Mouse (Mus musculus) layer of hippocampus, adult 8-10 months (tissue): ENCODE measurements around the gene Oaz2. TPM values are rescaled to one million over a fixed set of nuclear protein-coding genes. Genes with fewer than 3 reads are reported as not detected.

Experiments
- DNase-seq, 2 experiments: peaks; one replicate each; pipeline ENCODE4 v3.0.0; 2022; ENCODE audit warnings: low spot score in 2 of 2
- total RNA-seq, 4 experiments: library from RNA; stranded (reverse); gene quantifications; 2 replicates each; pipeline ENCODE4 v1.2.4; 2022

The Oaz2 gene
- total RNA-seq, 4 experiments from 2014 or later, result 188 to 226 (median 208) TPM

DNA sequence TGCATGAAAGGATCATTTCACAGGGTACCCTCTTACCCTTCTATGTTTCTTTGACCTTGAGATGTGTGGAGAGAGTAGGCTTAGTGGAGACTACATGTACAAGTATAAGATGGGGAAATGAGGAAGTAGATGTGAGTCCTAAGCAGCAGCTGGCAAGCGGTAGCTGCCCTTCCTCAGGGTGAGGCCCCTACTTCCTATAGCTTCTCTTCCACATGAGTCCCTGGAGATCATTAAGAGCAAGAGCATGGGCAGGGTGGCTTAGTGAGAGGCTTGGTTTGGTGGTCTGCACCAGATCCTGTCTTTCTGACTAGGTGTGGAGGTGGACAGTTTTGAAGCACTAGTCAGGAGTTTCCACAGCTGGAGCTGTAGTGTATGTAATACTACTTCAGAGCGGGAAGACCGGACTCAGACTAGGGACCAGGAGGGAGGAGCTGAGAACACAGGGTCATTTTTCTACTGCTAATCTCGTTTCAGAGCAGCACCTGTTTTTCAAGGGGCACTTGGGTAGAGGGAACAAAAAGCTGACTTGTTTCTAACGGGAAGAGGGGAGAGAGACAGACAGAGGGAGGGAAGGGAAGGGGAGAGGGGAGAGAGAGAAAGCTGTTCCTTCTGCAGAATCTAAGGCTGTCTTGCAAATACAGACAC, 25.3 kb downstream of the Oaz2 start:
- DNase-seq, result no peak

- DNase-seq, result peak; percentile 70 to 75
Observed at GRCm38 (mm10) chr9:65695646-65696045, 27.8 kb downstream of the Oaz2 start.

- no peak for DNase-seq
Observed at GRCm38 (mm10) chr9:65696337-65696736, 28.5 kb downstream of the Oaz2 start.

GRCm38 (mm10) chr9:65697356-65697755, 29.6 kb downstream of the Oaz2 start:
- no peak for DNase-seq

DNA sequence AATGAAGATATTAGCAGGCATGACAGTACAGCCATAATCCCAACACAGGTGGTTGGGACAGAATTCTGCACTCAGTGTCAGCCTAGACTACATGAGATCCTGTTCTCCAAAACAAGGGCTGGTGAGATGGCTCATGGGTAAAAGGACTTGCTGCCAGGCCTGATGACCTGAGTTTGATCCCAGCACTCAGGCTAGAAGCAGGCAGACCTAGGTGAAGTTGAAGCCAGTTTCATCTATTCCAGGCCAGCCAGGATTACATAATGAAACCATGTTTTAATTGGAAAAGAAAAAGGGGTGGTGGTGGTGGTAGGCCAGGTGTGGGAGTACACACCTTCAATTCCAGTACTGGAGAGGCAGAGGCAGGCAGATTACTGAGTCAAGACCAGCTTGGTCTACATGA, 30.2 kb downstream of the Oaz2 start:
- no peak for DNase-seq

- no peak for DNase-seq
Observed at GRCm38 (mm10) chr9:65700504-65700903, 32.7 kb downstream of the Oaz2 start.

DNA sequence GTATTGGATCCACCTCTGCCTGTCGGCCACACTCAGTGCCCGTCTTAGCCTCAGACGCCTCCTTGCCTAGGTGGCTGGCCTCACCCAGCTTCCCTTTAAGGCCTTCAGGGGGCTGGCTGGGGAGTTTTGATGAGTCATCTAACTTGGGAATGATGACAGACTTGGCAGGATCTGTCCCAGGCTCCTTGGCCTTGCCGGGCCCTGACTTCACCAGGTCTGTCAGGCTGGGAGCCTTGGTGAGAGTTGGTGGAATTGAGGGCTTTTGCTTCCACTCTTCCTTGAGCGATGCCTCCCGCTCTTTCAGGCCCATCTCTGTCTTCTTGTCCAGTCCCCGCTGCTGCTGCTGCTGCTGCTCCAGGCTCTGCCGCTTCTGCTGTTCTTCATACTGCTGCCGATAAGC, 34.5 kb downstream of the Oaz2 start:
- no peak for DNase-seq

- DNase-seq, result no peak
Observed at GRCm38 (mm10) chr9:65703241-65703640, 35.4 kb downstream of the Oaz2 start.

DNA sequence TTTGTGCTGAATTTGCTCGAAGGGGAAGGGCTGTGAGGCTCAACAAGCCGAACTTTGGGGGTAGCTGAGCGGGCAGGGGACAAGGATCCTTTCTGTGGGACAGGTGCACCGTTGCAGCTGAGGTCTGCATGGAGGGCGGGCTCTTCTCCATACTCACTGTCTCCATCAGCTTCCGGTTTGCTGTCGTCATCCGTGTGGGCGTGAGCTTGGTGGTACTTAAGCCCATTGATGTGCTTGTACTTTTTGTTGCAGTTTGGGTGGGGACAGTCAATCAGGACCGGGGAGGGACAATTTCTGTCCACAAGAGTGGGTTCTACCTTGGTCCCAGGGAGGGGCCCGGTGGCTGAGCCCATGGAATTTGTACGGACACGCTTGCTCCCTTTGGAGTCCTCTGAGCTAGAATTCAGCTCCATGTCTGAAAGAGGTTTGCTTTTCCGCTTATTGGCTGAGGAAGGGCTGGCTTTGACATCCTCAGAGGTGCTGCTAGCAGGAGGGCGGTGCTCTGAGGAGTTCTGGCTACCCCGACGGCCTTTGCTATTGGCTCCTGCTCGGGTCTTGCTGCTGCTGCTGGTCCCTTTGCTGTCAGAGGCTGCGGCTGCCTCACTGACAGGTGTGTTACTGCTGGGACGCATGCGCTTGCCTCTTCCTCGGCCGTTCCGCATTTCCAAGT, 36.3 kb downstream of the Oaz2 start:
- no peak for DNase-seq

- no peak for DNase-seq
Observed at GRCm38 (mm10) chr9:65718195-65718594, 50.4 kb downstream of the Oaz2 start.

GRCm38 (mm10) chr9:65721161-65721566, 53.4 kb downstream of the Oaz2 start:
- DNase-seq, result no peak

DNA sequence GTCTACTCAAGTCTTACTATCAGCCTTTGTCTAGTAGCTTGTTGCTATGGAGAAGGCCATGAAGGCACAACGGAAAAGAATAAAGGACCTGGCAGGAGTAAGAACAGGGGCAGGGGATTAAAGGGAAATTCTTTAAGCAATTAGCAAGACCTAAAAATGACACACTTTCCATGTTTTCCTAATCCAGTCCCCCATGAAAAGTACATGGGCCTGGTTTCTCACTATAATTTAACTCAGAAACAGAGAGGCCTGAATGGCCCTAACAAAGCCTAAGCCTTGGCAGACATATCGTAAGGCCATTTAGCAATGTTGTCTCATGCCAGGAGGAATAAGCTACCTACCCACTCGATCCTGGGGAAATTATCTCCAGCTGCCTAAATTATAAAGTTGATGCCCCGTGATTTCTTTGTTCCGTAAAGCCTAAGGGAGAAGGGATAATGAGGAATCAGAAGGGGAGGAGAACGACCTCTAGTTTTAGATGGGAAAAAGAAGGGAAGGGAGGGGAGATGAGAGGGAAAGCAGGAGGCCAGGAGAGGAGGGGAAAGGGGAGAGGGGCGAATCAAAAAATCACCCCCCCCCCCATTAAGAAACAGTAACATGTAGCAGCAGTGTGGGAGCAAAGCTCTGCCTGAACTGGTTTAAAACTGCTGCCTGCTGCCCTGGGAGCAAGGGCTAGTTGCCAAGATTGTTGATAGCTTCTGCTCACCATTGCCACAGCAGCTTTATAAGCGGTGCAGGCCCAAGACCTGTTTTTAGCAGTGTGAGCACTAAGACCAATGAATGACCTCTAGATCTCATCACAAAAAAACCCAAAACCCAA, 56.9 kb downstream of the Oaz2 start:
- no peak for DNase-seq

DNA sequence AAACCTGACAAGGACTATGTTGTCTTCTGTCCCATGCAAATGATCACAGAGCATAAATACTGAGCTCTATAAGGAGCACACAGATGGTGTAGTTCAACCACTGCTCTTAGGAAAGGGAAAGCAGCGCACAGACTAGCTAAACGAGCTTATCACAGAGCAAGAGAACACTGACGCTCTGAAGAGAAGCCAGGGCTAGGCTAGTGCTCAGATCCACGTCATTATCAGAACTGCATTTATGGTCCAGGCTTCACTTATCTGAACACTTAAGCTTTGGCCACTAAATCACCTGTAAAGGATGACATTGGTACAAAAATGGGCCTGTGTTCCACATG, 57.5 kb downstream of the Oaz2 start:
- no peak for DNase-seq

- DNase-seq, result no peak
Observed at GRCm38 (mm10) chr9:65726431-65726830, 58.6 kb downstream of the Oaz2 start.

DNA sequence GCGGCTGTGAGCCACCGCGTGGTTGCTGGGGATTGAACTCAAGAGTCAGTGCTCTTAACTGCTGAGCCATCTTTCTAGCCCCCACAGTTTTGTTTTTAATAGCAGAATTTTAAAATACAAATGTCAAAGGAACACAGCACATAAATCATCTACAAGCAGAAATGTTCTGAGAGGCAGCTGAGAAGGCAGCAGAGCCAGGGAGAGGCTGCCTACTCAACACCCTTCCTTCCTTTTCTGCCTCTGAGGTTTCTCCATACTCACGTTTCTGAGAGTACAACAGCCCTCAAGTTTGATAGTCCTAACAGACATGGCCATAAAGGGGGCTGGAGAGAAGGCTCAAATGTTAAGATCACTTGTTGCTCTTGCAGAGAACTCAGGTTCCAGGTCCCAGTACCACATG, 59.7 kb downstream of the Oaz2 start:
- DNase-seq, result no peak

DNA sequence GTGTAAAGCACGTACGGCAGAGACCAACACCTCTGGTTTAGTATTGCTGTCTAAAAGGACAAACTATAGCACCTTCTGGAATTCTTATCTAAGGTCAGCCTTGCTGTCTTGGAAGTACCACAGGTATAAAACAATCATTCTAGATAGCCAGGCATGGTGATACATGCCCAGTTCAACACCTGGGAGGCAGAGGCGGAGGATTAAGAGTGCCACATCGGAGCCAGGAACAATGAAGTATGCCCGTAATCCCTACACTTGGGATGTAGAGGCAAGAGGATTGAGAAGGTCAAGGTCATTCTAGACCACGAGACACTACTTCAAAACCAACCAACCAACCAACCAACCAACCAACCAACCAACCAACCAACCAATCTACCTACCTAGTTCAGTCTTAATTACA, 60.8 kb downstream of the Oaz2 start:
- DNase-seq, result no peak

DNA sequence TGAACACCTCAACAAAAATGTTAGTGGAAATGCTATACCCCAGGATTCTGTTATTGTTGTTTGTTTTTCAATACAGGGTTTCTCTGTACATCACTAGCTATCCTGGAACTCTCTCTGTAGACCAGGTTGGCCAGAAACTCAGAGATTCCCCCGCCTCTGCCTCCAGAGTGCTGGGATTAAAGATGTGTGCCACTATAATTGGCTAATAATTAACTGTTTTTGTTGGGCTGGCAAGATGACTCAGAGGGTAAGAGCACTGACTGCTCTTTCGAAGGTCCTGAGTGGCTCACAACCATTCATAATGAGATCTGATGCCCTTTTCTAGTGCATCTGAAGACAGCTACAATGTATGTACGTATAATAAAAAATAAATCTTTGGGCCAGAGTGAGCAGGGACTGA, 67.1 kb downstream of the Oaz2 start:
- DNase-seq, result no peak

Other genes with a start within 250 kb of the Oaz2 start
- gene Slc51b, start 245.0 kb upstream of the Oaz2 start, total RNA-seq, result not detected
- 10 to 100 TPM; 16.6 to 20.5 (median 18.5) TPM for gene Mtfmt, start 232.2 kb upstream of the Oaz2 start, total RNA-seq
- gene Spg21, start 207.1 kb upstream of the Oaz2 start, total RNA-seq, result 10 to 100 TPM; 33.7 to 37.7 (median 36.4) TPM
- gene Ankdd1a, start 147.8 kb upstream of the Oaz2 start, total RNA-seq, result 1 to 10 TPM; 2.2 to 3.4 (median 2.8) TPM
- gene Plekho2, start 88.0 kb upstream of the Oaz2 start, total RNA-seq, result 10 to 100 TPM; 13.4 to 21.0 (median 14.2) TPM
- under 1 TPM; 0.09 to 0.24 (median 0.16) TPM for gene Pif1, start 80.8 kb upstream of the Oaz2 start, total RNA-seq
- gene Rbpms2, start 38.4 kb upstream of the Oaz2 start, total RNA-seq, result 1 to 10 TPM; 3.7 to 5.4 (median 4.6) TPM
- gene Zfp609, start 159.6 kb downstream of the Oaz2 start, total RNA-seq, result 10 to 100 TPM; 44.8 to 56.2 (median 50.2) TPM
- under 1 TPM in 2 of 4 experiments, not detected in 2; 0.19 to 0.40 TPM for gene Pclaf, start 222.2 kb downstream of the Oaz2 start, total RNA-seq
- gene Trip4, start 240.8 kb downstream of the Oaz2 start, total RNA-seq, result 10 to 100 TPM; 35.8 to 46.8 (median 39.0) TPM
- 10 to 100 TPM; 39.9 to 54.2 (median 46.0) TPM for gene Csnk1g1, start 240.9 kb downstream of the Oaz2 start, total RNA-seq